Mouse (Mus musculus) MEL (cell line): ENCODE results near the gene Bloc1s4. TPM values are rescaled to one million over a fixed set of nuclear protein-coding genes. Genes with fewer than 3 reads are reported as not detected.

Source experiments
- DNase-seq: peaks from one replicate; pipeline ENCODE4 v3.0.0; 2011; ENCODE audit warnings: low read depth, low spot score
- H3K27ac ChIP-seq: 2 replicates; pipeline ENCODE4 v1.5.1; 2012; ENCODE audit warnings: low read depth, mild to moderate bottlenecking, control low read depth, low read length, moderate library complexity; ENCODE audit not compliant: control insufficient read depth
- H3K27me3 ChIP-seq, 2 experiments: fragments of 150-350 bp in 1 of 2; sonication (generic) in 1 of 2; 2 replicates each; pipeline ENCODE4 v1.6.1; 2012; ENCODE audit warnings: low read length in 2 of 2, mild to moderate bottlenecking in 2 of 2, improper control_type of control experiment in 1 of 2, moderate library complexity in 1 of 2; ENCODE audit not compliant: insufficient read depth in 2 of 2, control insufficient read depth in 1 of 2
- H3K36me3 ChIP-seq, 2 experiments: 2 replicates each; pipeline ENCODE4 v1.6.1; 2012 to 2014; ENCODE audit warnings: low read length in 2 of 2, improper control_type of control experiment in 1 of 2, inconsistent platforms in 1 of 2, mild to moderate bottlenecking in 1 of 2; ENCODE audit not compliant: insufficient read depth in 2 of 2, control insufficient read depth in 1 of 2
- H3K4me1 ChIP-seq, 2 experiments: fragments of 150-350 bp in 1 of 2; sonication (generic) in 1 of 2; 2 replicates each; pipeline ENCODE4 v1.6.1; 2012; ENCODE audit warnings: low read length in 2 of 2, improper control_type of control experiment in 1 of 2, mild to moderate bottlenecking in 1 of 2; ENCODE audit not compliant: insufficient read depth in 2 of 2, control insufficient read depth in 1 of 2
- H3K4me3 ChIP-seq, 2 experiments: fragments of 150-350 bp in 1 of 2; sonication (generic) in 1 of 2; 2 replicates each; pipeline ENCODE4 v1.5.1; 2012; ENCODE audit warnings: low read depth in 2 of 2, low read length in 2 of 2, mild to moderate bottlenecking in 2 of 2, moderate library complexity in 2 of 2, control low read depth in 1 of 2, improper control_type of control experiment in 1 of 2; ENCODE audit not compliant: control insufficient read depth in 1 of 2, insufficient read depth in 1 of 2
- H3K79me2 ChIP-seq: 2 replicates; pipeline ENCODE4 v1.6.1; 2012; ENCODE audit warnings: mild to moderate bottlenecking, low read length, moderate library complexity; ENCODE audit not compliant: control insufficient read depth, poor library complexity, insufficient read depth
- H3K9ac ChIP-seq: 2 replicates; pipeline ENCODE4 v1.6.1; 2012; ENCODE audit warnings: low read depth, mild to moderate bottlenecking, control low read depth, low read length, moderate library complexity; ENCODE audit not compliant: control insufficient read depth, poor library complexity, severe bottlenecking
- H3K9me3 ChIP-seq: fragments of 150-350 bp; sonication (generic); replicated peaks from 2 replicates; pipeline ENCODE4 v1.6.1; 2012; ENCODE audit warnings: mild to moderate bottlenecking, low read length, improper control_type of control experiment, moderate library complexity; ENCODE audit not compliant: insufficient read depth
- BHLHE40 ChIP-seq: IDR thresholded peaks from 2 replicates; pipeline ENCODE4 v1.6.1; 2012; ENCODE audit warnings: low read depth, mild to moderate bottlenecking, inconsistent platforms, low read length, improper control_type of control experiment, borderline replicate concordance
- CHD1 ChIP-seq: IDR thresholded peaks from 2 replicates; pipeline ENCODE4 v1.6.1; 2012; ENCODE audit warnings: low read depth, mild to moderate bottlenecking, inconsistent platforms, low read length, improper control_type of control experiment
- CHD2 ChIP-seq: IDR thresholded peaks from 2 replicates; pipeline ENCODE4 v1.6.1; 2011; ENCODE audit warnings: low read length, improper control_type of control experiment
- CTCF ChIP-seq, 3 experiments: IDR thresholded peaks in 2 of 3; conservative IDR thresholded peaks in 1 of 3; 2 replicates each; pipeline ENCODE4 v1.5.1; 2011 to 2012; ENCODE audit warnings: low read length in 3 of 3, low read depth in 2 of 3, mild to moderate bottlenecking in 2 of 3, improper control_type of control experiment in 1 of 3, inconsistent platforms in 1 of 3, mixed read lengths in 1 of 3, moderate library complexity in 1 of 3; ENCODE audit not compliant: control insufficient read depth in 1 of 3, insufficient read depth in 1 of 3, poor library complexity in 1 of 3, severe bottlenecking in 1 of 3
- E2F4 ChIP-seq: IDR thresholded peaks from 2 replicates; pipeline ENCODE4 v1.6.1; 2011; ENCODE audit warnings: low read depth, low read length, improper control_type of control experiment, borderline replicate concordance
- ELF1 ChIP-seq: IDR thresholded peaks from 2 replicates; pipeline ENCODE4 v1.6.1; 2014; ENCODE audit warnings: low read depth, mild to moderate bottlenecking, inconsistent platforms, low read length, improper control_type of control experiment, moderate library complexity
- EP300 ChIP-seq, 2 experiments: IDR thresholded peaks; 2 replicates each; pipeline ENCODE4 v1.6.1; 2011; ENCODE audit warnings: improper control_type of control experiment in 2 of 2, low read length in 2 of 2, low read depth in 1 of 2, mild to moderate bottlenecking in 1 of 2
- ETS1 ChIP-seq: IDR thresholded peaks from 2 replicates; pipeline ENCODE4 v1.6.1; 2012; ENCODE audit warnings: low read depth, mild to moderate bottlenecking, inconsistent platforms, low read length, improper control_type of control experiment, moderate library complexity
- GATA1 ChIP-seq: IDR thresholded peaks from 2 replicates; pipeline ENCODE4 v1.6.1; 2011; ENCODE audit warnings: low read depth, low read length, improper control_type of control experiment
- HCFC1 ChIP-seq: IDR thresholded peaks from 2 replicates; pipeline ENCODE4 v1.6.1; 2012; ENCODE audit warnings: low read depth, mild to moderate bottlenecking, inconsistent platforms, low read length, improper control_type of control experiment, moderate library complexity
- JUND ChIP-seq: IDR thresholded peaks from 2 replicates; pipeline ENCODE4 v1.6.1; 2011; ENCODE audit warnings: low read depth, mild to moderate bottlenecking, improper control_type of control experiment, low read length
- KAT2A ChIP-seq: conservative IDR thresholded peaks from 2 replicates; pipeline ENCODE4 v1.6.1; 2012; ENCODE audit warnings: low read depth, low read length, improper control_type of control experiment, inconsistent platforms
- MAFK ChIP-seq: IDR thresholded peaks from 2 replicates; pipeline ENCODE4 v1.6.1; 2011; ENCODE audit warnings: low read depth, mild to moderate bottlenecking, low read length, improper control_type of control experiment, borderline replicate concordance
- MAZ ChIP-seq: IDR thresholded peaks from 2 replicates; pipeline ENCODE4 v1.6.1; 2012; ENCODE audit warnings: low read depth, mild to moderate bottlenecking, inconsistent platforms, low read length, improper control_type of control experiment
- MEF2A ChIP-seq: IDR thresholded peaks from 2 replicates; pipeline ENCODE4 v1.6.1; 2014; ENCODE audit warnings: low read depth, mild to moderate bottlenecking, inconsistent platforms, low read length, improper control_type of control experiment; ENCODE audit not compliant: poor library complexity, insufficient replicate concordance, severe bottlenecking; ENCODE audit errors: extremely low read depth
- MXI1 ChIP-seq: IDR thresholded peaks from 2 replicates; pipeline ENCODE4 v1.6.1; 2011; ENCODE audit warnings: mild to moderate bottlenecking, low read depth, low read length, improper control_type of control experiment
- MYB ChIP-seq: IDR thresholded peaks from 2 replicates; pipeline ENCODE4 v1.6.1; 2011; ENCODE audit warnings: mild to moderate bottlenecking, low read depth, low read length, improper control_type of control experiment
- MYC ChIP-seq: IDR thresholded peaks from 2 replicates; pipeline ENCODE4 v1.6.1; 2011; ENCODE audit warnings: low read depth, mild to moderate bottlenecking, low read length, improper control_type of control experiment, moderate library complexity
- NELFE ChIP-seq: IDR thresholded peaks from 2 replicates; pipeline ENCODE4 v1.6.1; 2011; ENCODE audit warnings: low read depth, low read length, improper control_type of control experiment
- POLR2A ChIP-seq, 2 experiments: IDR thresholded peaks; 2 replicates each; pipeline ENCODE4 v1.6.1; 2011 to 2012; ENCODE audit warnings: low read length in 2 of 2, mild to moderate bottlenecking in 2 of 2, control low read depth in 1 of 2, improper control_type of control experiment in 1 of 2, low read depth in 1 of 2, moderate library complexity in 1 of 2; ENCODE audit not compliant: control insufficient read depth in 1 of 2, insufficient read depth in 1 of 2, poor library complexity in 1 of 2
- POLR2AphosphoS5 ChIP-seq: IDR thresholded peaks from 2 replicates; pipeline ENCODE4 v1.6.1; 2012; ENCODE audit warnings: low read depth, borderline replicate concordance, mild to moderate bottlenecking, inconsistent platforms, low read length, moderate library complexity, mixed read lengths
- RAD21 ChIP-seq: IDR thresholded peaks from 2 replicates; pipeline ENCODE4 v1.6.1; 2011; ENCODE audit warnings: mild to moderate bottlenecking, low read depth, low read length, improper control_type of control experiment
- RCOR1 ChIP-seq: IDR thresholded peaks from 2 replicates; pipeline ENCODE4 v1.6.1; 2012; ENCODE audit warnings: low read depth, mild to moderate bottlenecking, inconsistent platforms, low read length, improper control_type of control experiment
- SIN3A ChIP-seq: IDR thresholded peaks from 2 replicates; pipeline ENCODE4 v1.6.1; 2012; ENCODE audit warnings: low read length, improper control_type of control experiment, inconsistent platforms
- SMC3 ChIP-seq: IDR thresholded peaks from 2 replicates; pipeline ENCODE4 v1.6.1; 2011; ENCODE audit warnings: low read depth, low read length, improper control_type of control experiment
- TCF12 ChIP-seq: IDR thresholded peaks from 2 replicates; pipeline ENCODE4 v1.6.1; 2014; ENCODE audit warnings: low read depth, mild to moderate bottlenecking, inconsistent platforms, low read length, improper control_type of control experiment, moderate library complexity
- USF1 ChIP-seq: IDR thresholded peaks from 2 replicates; pipeline ENCODE4 v1.6.1; 2014; ENCODE audit warnings: low read depth, mild to moderate bottlenecking, inconsistent platforms, low read length, improper control_type of control experiment, moderate library complexity
- USF2 ChIP-seq, 2 experiments: IDR thresholded peaks; 2 replicates each; pipeline ENCODE4 v1.6.1; 2011 to 2012; ENCODE audit warnings: improper control_type of control experiment in 2 of 2, low read length in 2 of 2, borderline replicate concordance in 1 of 2, inconsistent platforms in 1 of 2, low read depth in 1 of 2, mild to moderate bottlenecking in 1 of 2; ENCODE audit not compliant: insufficient read depth in 1 of 2
- ZC3H11A ChIP-seq: IDR thresholded peaks from 2 replicates; pipeline ENCODE4 v1.6.1; 2012; ENCODE audit warnings: low read depth, mild to moderate bottlenecking, inconsistent platforms, low read length, improper control_type of control experiment
- ZMIZ1 ChIP-seq: IDR thresholded peaks from 2 replicates; pipeline ENCODE4 v1.6.1; 2012; ENCODE audit warnings: low read depth, mild to moderate bottlenecking, inconsistent platforms, low read length, improper control_type of control experiment, moderate library complexity
- ZNF384 ChIP-seq: IDR thresholded peaks from 2 replicates; pipeline ENCODE4 v1.6.1; 2012; ENCODE audit warnings: low read depth, mild to moderate bottlenecking, inconsistent platforms, low read length, improper control_type of control experiment
- polyA plus RNA-seq, 2 experiments: library from polyadenylated mRNA; stranded (reverse) in 1 of 2; unstranded in 1 of 2; fragments of >175 nt in 1 of 2; fragments of >200 nt in 1 of 2; gene quantifications; 2 replicates each; pipeline versions ENCODE4 v1.2.1 to v1.2.4; 2012; ENCODE audit warnings: low replicate concordance in 2 of 2, low read depth in 1 of 2; ENCODE audit not compliant: insufficient read length in 2 of 2, insufficient read depth in 1 of 2, missing spikeins in 1 of 2
- total RNA-seq: library from RNA; depleted of rRNA; stranded (reverse); fragments of 300-350 nt; gene quantifications from 2 replicates; pipeline ENCODE4 v1.2.3, GENCODE M21; 2012

Gene Bloc1s4
- total and polyA plus RNA-seq, 3 experiments, result 29.8 to 32.9 TPM; not detected in 1

DNA sequence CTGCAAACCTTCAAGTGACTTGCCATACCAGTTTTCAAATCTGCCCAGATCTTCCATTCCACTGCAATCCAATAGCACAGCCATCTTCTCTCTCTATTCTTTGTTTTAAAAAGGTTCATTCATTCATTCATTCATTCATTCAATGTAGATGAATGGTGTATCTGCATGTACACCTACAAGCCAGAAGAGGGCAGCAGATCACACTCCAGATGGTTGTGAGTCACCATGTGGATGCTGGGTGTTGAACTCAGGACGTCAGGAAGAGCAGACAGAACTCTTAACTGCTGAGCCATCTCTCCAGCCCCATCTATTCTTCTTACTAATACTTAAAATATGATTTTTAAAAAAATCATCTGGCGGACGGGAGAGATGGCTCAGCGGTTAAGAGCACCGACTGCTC, 8.6 kb upstream of the Bloc1s4 start (continued):
- peak; percentile 51; the same call in 1 of the 2 replicates for TF ChIP-seq SIN3A
- no peak for TF ChIP-seq E2F4
- TF ChIP-seq MAFK, result no peak
- no peak for TF ChIP-seq ETS1
- no peak for TF ChIP-seq GATA1
- TF ChIP-seq MEF2A, result no peak
- TF ChIP-seq USF1, result no peak
- TF ChIP-seq TCF12, result peak; percentile 25; the same call in 1 of the 2 replicates
- no peak for TF ChIP-seq BHLHE40
- TF ChIP-seq MXI1, result peak; percentile 39; the same call in 1 of the 2 replicates
- no peak for TF ChIP-seq NELFE
- TF ChIP-seq RAD21, result peak; percentile 65
- TF ChIP-seq ZC3H11A, result peak; percentile 64
- no peak for TF ChIP-seq MYB
- TF ChIP-seq HCFC1, result 0 out of 2 replicates have a peak, but pooled peaks have one; percentile 32

DNA sequence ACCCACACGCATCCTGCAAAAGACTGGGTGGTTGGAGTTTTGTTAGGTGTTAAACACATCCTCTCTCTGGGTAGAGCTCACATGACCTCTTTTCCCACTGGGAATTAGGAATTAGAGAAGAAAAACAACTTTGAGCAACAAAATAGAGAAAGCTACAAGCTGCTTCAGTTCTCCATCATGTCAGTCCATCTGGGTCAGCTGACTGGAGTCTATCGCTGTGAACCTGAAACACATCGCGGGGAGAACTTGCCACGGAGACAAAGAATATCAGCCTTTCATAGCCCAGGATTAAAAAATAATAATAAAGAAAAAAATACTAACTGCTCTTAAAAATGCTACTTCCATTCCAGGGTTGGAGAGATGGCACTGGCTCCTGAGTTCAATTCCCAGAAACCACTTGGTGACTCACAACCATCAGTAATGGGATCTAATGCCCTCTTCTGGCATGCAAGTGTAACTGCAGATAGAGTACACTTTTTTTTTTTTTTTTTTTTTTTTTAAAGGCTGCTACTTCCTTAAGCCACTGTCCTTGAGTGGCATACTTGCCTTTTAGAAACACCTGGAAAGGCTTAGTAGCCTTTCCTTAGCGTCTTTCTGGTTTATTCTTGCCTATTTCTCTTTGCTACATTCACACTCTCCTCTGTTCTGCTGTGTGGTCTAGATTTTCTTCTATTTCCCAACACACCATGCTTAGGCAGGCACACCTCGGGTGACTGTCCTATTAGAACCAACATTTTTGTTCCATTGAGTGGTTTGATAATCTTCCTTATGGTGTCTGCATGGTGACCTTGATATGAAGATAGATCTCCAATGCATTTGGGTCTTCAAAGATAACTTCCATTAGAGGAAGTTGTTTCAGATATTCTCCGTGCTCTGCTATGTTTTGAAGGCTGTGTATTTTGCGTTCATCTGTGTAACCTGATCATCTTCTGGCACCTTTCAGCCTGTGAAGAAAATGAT, 1.9 kb upstream of the Bloc1s4 start:
- H3K9ac ChIP-seq, result peak overlapping the region; percentile 49
- H3K9me3 ChIP-seq, result no peaks in the 10 kb centered on the region
- peaks cover 0 to 30% of the 10 kb centered on the region in 2 experiments; a peak in 2 of 4 replicates for H3K36me3 ChIP-seq
- peaks cover 0 to 31% of the 10 kb centered on the region in 2 experiments; a peak in 3 of 4 replicates for H3K4me1 ChIP-seq
- peak overlapping the region in 1 of 2 experiments; percentile 6; a peak in 1 of 4 replicates for H3K4me3 ChIP-seq
- no peaks in the 10 kb centered on the region for H3K27me3 ChIP-seq
- peak; percentile 86 for DNase-seq
- peaks cover 19% of the 10 kb centered on the region for H3K79me2 ChIP-seq
- H3K27ac ChIP-seq, result peak overlapping the region; percentile 77
- TF ChIP-seq HCFC1, result peak; percentile 70
- TF ChIP-seq MEF2A, result no peak
- peak; percentile 87 to 88 for TF ChIP-seq EP300 (IDR thresholded peaks at IDR 0.05; ENCODE audit: low read depth in 1 of 2, low read length in 2 of 2)
- TF ChIP-seq ZNF384, result peak; percentile 100
- TF ChIP-seq KAT2A, result no peak
- TF ChIP-seq ELF1, result peak; percentile 54; the same call in 1 of the 2 replicates
- peak; percentile 75 for TF ChIP-seq MYC
- peak; percentile 73 for TF ChIP-seq SMC3
- TF ChIP-seq CTCF (IDR thresholded peaks at IDR 0.05 in 2 of 3, conservative IDR thresholded peaks at IDR 0.05 in 1 of 3; ENCODE audit: control insufficient read depth in 1 of 3, insufficient read depth in 1 of 3, low read depth in 2 of 3, low read length in 3 of 3, poor library complexity in 1 of 3, severe bottlenecking in 1 of 3), result peak; percentile 46 to 80 (median 79)
- TF ChIP-seq ZMIZ1, result peak; percentile 80; the same call in 1 of the 2 replicates
- TF ChIP-seq MAFK, result no peak
- peak; percentile 87 for TF ChIP-seq TCF12
- TF ChIP-seq CHD2, result no peak
- TF ChIP-seq POLR2AphosphoS5, result no peak
- no peak for TF ChIP-seq E2F4
- no peak for TF ChIP-seq USF2 (IDR thresholded peaks at IDR 0.05; ENCODE audit: borderline replicate concordance in 1 of 2, insufficient read depth in 1 of 2, low read depth in 1 of 2, low read length in 2 of 2)
- peak; percentile 88 for TF ChIP-seq ETS1
- peak; percentile 69; the same call in 1 of the 2 replicates for TF ChIP-seq RCOR1
- TF ChIP-seq CHD1, result no peak
- TF ChIP-seq ZC3H11A, result peak; percentile 54
- no peak for TF ChIP-seq MAZ
- TF ChIP-seq JUND, result peak; percentile 82; the same call in 1 of the 2 replicates
- TF ChIP-seq POLR2A (IDR thresholded peaks at IDR 0.05; ENCODE audit: control insufficient read depth in 1 of 2, insufficient read depth in 1 of 2, low read depth in 1 of 2, low read length in 2 of 2, poor library complexity in 1 of 2), result no peak
